Mouse (Mus musculus): ENCODE measurements around the gene Atxn7l3. TPM values are rescaled to one million over a fixed set of nuclear protein-coding genes. Genes with fewer than 3 reads are reported as not detected.

The Atxn7l3 gene
- polyA plus RNA-seq, 1 experiment from 2014 or later, result 15.2 TPM

DNA sequence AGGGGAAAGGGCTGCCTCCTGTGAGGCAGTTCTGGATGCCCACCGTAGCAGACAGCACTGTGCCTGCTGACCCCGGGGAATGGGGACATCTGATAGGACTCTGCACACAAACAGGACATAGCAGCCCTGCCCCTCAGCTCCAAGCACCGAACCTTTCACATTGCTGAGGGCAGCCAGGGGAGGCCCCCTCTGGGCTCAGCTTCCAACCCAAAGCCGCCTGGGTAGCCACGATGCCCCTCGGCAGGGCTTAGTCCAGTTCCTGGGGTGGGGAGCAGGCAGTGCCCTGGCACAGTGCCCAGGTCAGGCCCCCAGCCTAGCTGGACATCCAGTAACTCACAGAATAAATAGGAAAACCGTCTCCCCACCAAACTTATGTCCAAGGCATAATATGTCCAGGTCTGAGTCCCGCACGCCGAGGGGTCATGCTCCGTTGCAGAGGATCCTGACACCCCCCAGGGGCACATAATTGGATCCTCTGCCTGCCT is 5.3 kb downstream of the Atxn7l3 start:
- no peak overlapping the region for H3K4me3 ChIP-seq (ENCODE audit: low read depth, low read length)
- H3K4me2 ChIP-seq, result no peak overlapping the region
- no peak overlapping the region for H3K9ac ChIP-seq (ENCODE audit: low read length)
- H3K27me3 ChIP-seq (ENCODE audit: control insufficient read depth, insufficient read depth, low read length), result no peaks in the 10 kb centered on the region
- H3K4me1 ChIP-seq (ENCODE audit: control insufficient read depth, insufficient read depth, low read length), result peaks cover 13% of the 10 kb centered on the region
- WGBS, result 88% methylated on average over 11 of the region's 11 CpGs
- H3K36me3 ChIP-seq (ENCODE audit: control insufficient read depth, insufficient read depth, low read length), result peaks cover 27% of the 10 kb centered on the region
- ATAC-seq (ENCODE audit: low FRiP score) (no peak), DNase-seq (ENCODE audit: low spot score, missing footprints) (no peak)
- no peaks in the 10 kb centered on the region for H3K9me3 ChIP-seq (ENCODE audit: control insufficient read depth, low read length)
- H3K27ac ChIP-seq (ENCODE audit: low read depth, low read length), result no peak overlapping the region

DNA sequence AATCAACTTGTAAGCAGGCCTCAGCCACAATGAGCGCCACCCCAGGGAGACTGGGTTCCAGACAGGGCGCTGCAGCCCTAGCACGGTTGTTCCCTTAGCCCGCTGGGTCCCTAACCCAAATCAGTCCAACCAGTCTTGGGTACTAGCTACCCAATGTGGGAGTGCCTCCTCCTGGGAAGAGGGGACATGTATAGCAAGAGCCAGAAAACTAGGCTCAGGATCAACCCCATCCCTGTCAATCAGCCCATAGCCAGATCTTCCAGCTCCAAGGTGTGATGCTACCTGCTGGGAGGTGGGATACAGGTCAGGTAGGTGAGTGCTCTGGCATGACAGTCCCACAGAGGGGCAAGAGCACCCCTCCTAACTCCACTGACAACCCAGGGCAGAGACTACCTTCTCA is 6.3 kb downstream of the Atxn7l3 start:
- Histone ChIP-seq H3K9ac (ENCODE audit: low read length) (no peak overlapping the region), H3K9me3 (ENCODE audit: control insufficient read depth, low read length) (no peaks in the 10 kb centered on the region), H3K27me3 (ENCODE audit: control insufficient read depth, insufficient read depth, low read length) (no peaks in the 10 kb centered on the region), H3K4me3 (ENCODE audit: low read depth, low read length) (no peak overlapping the region), H3K36me3 (ENCODE audit: control insufficient read depth, insufficient read depth, low read length) (peaks cover 27% of the 10 kb centered on the region), H3K27ac (ENCODE audit: low read depth, low read length) (no peak overlapping the region), H3K4me1 (ENCODE audit: control insufficient read depth, insufficient read depth, low read length) (peaks cover 10% of the 10 kb centered on the region), H3K4me2 (no peak overlapping the region)
- no peak for ATAC-seq (ENCODE audit: low FRiP score)
- 77% methylated on average over 4 of the region's 4 CpGs for WGBS
- no peak for DNase-seq (ENCODE audit: low spot score, missing footprints)

DNA sequence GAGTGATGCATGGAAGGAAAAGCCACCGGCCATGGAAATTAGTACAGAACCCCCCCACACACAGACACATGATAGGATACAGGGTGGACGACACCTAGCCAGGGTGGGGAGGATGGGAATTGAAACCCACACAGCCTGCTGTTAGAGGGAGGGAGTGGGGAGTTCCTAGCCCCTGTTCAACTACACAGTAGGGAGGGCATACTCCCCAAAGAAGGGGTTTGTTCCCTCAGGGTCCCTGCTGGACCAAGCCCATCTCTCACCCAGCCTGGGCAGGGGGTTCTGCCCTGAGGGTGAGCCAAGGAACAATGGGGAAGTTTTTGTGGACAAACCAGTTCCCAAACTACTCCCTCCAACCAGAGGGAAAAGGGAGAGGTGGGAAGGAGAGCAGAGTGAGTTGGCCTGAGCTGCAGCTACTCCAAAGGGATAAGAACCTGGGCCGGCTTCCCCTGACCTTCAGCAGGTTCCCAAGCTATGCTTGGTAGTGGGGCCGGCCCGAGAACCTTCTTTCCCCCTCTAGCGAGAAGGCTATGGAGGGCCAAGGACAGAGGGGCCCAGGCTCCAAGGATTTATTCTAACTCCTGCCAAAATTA is 6.8 kb downstream of the Atxn7l3 start:
- 64% methylated on average over 6 of the region's 6 CpGs for WGBS
- no peaks in the 10 kb centered on the region for H3K9me3 ChIP-seq (ENCODE audit: control insufficient read depth, low read length)
- ATAC-seq (ENCODE audit: low FRiP score) (no peak), DNase-seq (ENCODE audit: low spot score, missing footprints) (no peak)
- H3K36me3 ChIP-seq (ENCODE audit: control insufficient read depth, insufficient read depth, low read length), result peaks cover 27% of the 10 kb centered on the region
- H3K27ac ChIP-seq (ENCODE audit: low read depth, low read length), result no peak overlapping the region
- H3K27me3 ChIP-seq (ENCODE audit: control insufficient read depth, insufficient read depth, low read length), result no peaks in the 10 kb centered on the region
- H3K4me1 ChIP-seq (ENCODE audit: control insufficient read depth, insufficient read depth, low read length), result peaks cover 4% of the 10 kb centered on the region; the same call in 1 of the 2 replicates
- no peak overlapping the region for H3K4me3 ChIP-seq (ENCODE audit: low read depth, low read length)
- H3K4me2 ChIP-seq, result no peak overlapping the region
- H3K9ac ChIP-seq (ENCODE audit: low read length), result no peak overlapping the region

DNA sequence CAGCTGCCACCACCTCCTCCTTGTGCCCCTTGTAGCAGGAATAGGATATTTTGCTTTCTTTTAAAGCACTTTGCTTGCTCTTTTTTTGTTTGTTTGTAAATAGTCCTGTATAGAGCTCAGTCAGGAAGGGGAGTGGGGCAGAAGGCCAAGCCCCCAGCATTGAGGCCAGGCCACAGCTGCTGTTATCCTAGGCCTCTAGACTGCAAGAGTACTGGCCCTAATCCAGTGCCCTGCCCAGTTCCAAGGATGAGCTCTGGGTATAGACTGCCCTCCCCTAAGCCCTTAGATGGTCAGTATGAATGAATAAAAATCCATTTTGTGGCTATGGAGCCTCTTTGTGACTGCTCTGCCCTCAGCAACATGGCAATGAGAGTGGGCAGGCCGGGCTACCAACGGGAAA is 7.5 kb downstream of the Atxn7l3 start:
- ATAC-seq (ENCODE audit: low FRiP score) (no peak), DNase-seq (ENCODE audit: low spot score, missing footprints) (peak; percentile 73)
- no peaks in the 10 kb centered on the region for H3K9me3 ChIP-seq (ENCODE audit: control insufficient read depth, low read length)
- H3K27ac ChIP-seq (ENCODE audit: low read depth, low read length), result no peak overlapping the region
- WGBS, result 79% methylated on average over 2 of the region's 2 CpGs
- H3K4me3 ChIP-seq (ENCODE audit: low read depth, low read length), result no peak overlapping the region
- peaks cover 25% of the 10 kb centered on the region for H3K36me3 ChIP-seq (ENCODE audit: control insufficient read depth, insufficient read depth, low read length)
- H3K27me3 ChIP-seq (ENCODE audit: control insufficient read depth, insufficient read depth, low read length), result no peaks in the 10 kb centered on the region
- no peak overlapping the region for H3K9ac ChIP-seq (ENCODE audit: low read length)
- peaks cover 4% of the 10 kb centered on the region; the same call in 1 of the 2 replicates for H3K4me1 ChIP-seq (ENCODE audit: control insufficient read depth, insufficient read depth, low read length)
- H3K4me2 ChIP-seq, result no peak overlapping the region

DNA sequence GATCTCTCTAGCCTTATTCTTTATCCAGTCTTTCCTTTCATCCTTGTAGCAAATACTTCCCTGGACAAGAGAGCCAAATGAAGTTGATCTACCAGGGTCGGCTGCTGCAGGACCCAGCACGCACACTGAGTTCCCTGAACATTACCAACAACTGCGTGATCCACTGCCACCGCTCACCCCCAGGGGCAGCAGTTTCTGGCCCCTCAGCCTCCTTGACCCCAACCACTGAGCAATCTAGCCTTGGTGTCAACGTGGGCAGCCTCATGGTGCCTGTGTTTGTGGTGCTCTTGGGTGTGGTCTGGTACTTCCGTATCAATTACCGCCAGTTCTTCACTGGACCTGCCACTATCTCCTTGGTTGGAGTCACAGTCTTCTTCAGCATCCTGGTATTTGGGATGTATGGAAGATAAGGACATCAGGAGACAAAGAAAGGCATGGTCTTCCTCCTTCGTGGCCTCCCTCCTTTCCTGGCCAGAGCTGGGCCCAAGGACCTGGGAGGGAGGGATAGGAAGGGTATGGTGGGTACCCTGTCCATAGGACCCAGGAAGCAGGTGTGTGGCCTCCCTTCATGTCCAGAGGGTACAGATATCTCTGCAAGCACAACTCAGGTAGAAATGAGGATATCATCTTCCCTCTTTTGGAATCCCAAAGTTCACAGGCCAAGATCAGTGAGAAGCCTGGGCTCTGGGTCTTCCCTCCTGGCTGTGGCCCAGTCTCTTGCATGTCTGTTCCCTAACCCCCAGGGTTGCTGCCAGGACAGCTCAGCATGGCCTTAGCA is 8.2 kb downstream of the Atxn7l3 start:
- no peaks in the 10 kb centered on the region for H3K9me3 ChIP-seq (ENCODE audit: control insufficient read depth, low read length)
- WGBS, result 90% methylated on average over 8 of the region's 8 CpGs
- H3K27ac ChIP-seq (ENCODE audit: low read depth, low read length), result no peak overlapping the region; the same call in 1 of the 2 replicates
- no peak for ATAC-seq (ENCODE audit: low FRiP score)
- peak; percentile 81 for DNase-seq (ENCODE audit: low spot score, missing footprints)
- H3K4me1 ChIP-seq (ENCODE audit: control insufficient read depth, insufficient read depth, low read length), result peaks cover 4% of the 10 kb centered on the region; the same call in 1 of the 2 replicates
- no peaks in the 10 kb centered on the region for H3K27me3 ChIP-seq (ENCODE audit: control insufficient read depth, insufficient read depth, low read length)
- H3K36me3 ChIP-seq (ENCODE audit: control insufficient read depth, insufficient read depth, low read length), result peaks cover 22% of the 10 kb centered on the region
- no peak overlapping the region for H3K4me3 ChIP-seq (ENCODE audit: low read depth, low read length)
- H3K9ac ChIP-seq (ENCODE audit: low read length), result no peak overlapping the region
- no peak overlapping the region for H3K4me2 ChIP-seq

DNA sequence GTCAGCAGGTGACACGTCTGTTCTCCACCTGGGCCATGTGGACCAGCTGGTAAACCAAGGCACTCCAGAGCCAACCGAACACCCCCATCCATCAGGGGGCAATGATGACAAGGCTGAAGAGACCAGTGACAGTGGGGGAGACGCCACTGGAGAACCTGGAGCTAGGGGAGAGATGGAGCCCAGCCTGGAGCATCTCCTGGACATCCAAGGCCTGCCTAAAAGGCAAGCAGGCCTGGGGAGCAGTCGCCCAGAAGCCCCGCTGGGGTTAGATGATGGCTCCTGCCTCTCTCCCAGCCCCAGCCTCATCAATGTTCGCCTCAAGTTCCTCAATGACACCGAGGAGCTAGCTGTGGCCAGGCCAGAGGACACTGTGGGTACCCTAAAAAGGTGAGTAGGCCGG is 8.9 kb downstream of the Atxn7l3 start:
- no peak for ATAC-seq (ENCODE audit: low FRiP score)
- DNase-seq (ENCODE audit: low spot score, missing footprints), result no peak
- Histone ChIP-seq H3K4me1 (ENCODE audit: control insufficient read depth, insufficient read depth, low read length) (peaks cover 4% of the 10 kb centered on the region; the same call in 1 of the 2 replicates), H3K27me3 (ENCODE audit: control insufficient read depth, insufficient read depth, low read length) (no peaks in the 10 kb centered on the region), H3K4me3 (ENCODE audit: low read depth, low read length) (no peak overlapping the region), H3K36me3 (ENCODE audit: control insufficient read depth, insufficient read depth, low read length) (peaks cover 20% of the 10 kb centered on the region), H3K9ac (ENCODE audit: low read length) (no peak overlapping the region), H3K27ac (ENCODE audit: low read depth, low read length) (no peak overlapping the region), H3K9me3 (ENCODE audit: control insufficient read depth, low read length) (no peaks in the 10 kb centered on the region), H3K4me2 (no peak overlapping the region)
- WGBS, result 93% methylated on average over 8 of the region's 8 CpGs

DNA sequence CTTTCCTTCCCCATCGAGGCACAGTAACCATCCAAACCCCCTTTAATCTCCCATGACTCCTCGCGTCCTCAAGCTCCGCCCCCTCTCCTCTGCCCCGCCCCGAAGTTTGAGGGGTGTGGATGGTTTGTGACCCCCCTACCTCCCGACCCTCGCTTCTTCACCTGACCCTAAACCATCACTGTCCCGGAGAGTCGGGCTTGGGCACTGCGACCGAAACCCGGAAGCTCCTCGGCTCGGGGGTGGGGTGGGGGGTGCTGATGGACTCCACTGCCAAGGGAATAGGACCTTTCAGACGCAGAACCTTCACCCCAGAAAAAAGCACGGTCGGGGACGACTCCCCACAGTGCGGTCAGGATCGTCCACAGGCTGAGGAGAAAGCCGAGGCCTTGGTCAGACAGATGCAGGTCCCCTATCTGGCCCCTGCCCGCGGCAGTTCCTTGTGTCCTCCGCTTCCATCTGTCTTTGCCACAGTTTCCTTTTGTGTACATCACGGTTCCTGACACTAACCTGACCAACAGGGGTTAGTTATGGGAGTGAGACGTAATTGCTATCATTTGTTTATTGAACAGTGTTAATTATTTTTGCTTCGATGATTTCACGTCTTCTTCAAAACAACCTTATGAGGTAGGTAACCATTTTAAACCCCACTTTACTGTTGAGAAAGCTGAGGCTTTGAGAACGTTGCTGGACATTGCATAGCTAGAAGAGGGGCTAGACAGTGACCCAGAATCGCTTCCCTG is 11.2 kb downstream of the Atxn7l3 start:
- Histone ChIP-seq H3K9ac (ENCODE audit: low read length) (peak overlapping the region; percentile 79), H3K4me3 (ENCODE audit: low read depth, low read length) (peak overlapping the region; percentile 80), H3K9me3 (ENCODE audit: control insufficient read depth, low read length) (no peaks in the 10 kb centered on the region), H3K4me1 (ENCODE audit: control insufficient read depth, insufficient read depth, low read length) (peaks cover 4% of the 10 kb centered on the region; the same call in 1 of the 2 replicates), H3K4me2 (peak overlapping the region; percentile 78), H3K27me3 (ENCODE audit: control insufficient read depth, insufficient read depth, low read length) (no peaks in the 10 kb centered on the region), H3K36me3 (ENCODE audit: control insufficient read depth, insufficient read depth, low read length) (peaks cover 4% of the 10 kb centered on the region; the same call in 1 of the 2 replicates), H3K27ac (ENCODE audit: low read depth, low read length) (0 out of 2 replicates have a peak overlapping the region, but pooled peaks have one; percentile 54)
- 7% methylated on average over 31 of the region's 31 CpGs for WGBS
- ATAC-seq (ENCODE audit: low FRiP score) (peak; percentile 72), DNase-seq (ENCODE audit: low spot score, missing footprints) (no peak)

DNA sequence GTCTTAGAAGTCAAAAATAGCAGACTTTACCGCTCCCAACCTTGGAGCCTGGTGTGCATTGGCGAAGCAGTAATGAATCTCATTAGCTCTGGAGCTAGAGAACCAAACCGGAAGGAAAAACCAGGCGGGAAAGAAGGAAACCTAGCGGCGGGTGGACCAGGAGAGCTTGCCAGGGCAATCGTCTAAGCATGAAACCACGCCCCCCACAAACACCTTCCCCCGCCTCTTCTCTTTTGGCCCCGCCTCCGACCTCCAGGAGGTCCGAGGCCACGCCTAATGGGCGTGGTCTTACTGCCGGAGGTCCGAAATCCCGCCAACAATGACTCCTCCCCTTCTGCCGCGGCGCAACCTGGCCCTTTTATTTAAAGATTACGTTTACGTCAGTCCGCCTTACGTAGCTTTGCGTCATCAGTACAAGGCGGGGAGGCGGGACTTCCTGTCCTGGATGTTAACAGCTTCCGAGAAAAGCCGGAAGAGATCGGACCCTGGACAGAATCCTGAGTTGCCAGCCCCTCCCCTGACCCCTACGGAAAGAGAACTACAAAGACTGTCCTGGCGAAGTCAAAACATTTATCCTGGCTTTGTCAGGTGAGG is 11.8 kb downstream of the Atxn7l3 start, which contains the start of gene Tmub2:
Gene Tmub2, plus strand, starts transcription at position 431 of the 594 bp plus-strand sequence.
- peak; percentile 90 for ATAC-seq (ENCODE audit: low FRiP score)
- peak; percentile 99 for DNase-seq (ENCODE audit: low spot score, missing footprints)

More for the DNA sequence above, 11.8 kb downstream of the Atxn7l3 start, which contains the start of gene Tmub2:
- Histone ChIP-seq H3K36me3 (ENCODE audit: control insufficient read depth, insufficient read depth, low read length) (peaks cover 3% of the 10 kb centered on the region; the same call in 1 of the 2 replicates), H3K9me3 (ENCODE audit: control insufficient read depth, low read length) (no peaks in the 10 kb centered on the region), H3K4me3 (ENCODE audit: low read depth, low read length) (peak within 1 kb of the TSS; percentile 80), H3K4me2 (peak within 1 kb of the TSS; percentile 78), H3K9ac (ENCODE audit: low read length) (peak within 1 kb of the TSS; percentile 79), H3K27me3 (ENCODE audit: control insufficient read depth, insufficient read depth, low read length) (no peaks in the 10 kb centered on the region), H3K4me1 (ENCODE audit: control insufficient read depth, insufficient read depth, low read length) (peaks cover 4% of the 10 kb centered on the region; the same call in 1 of the 2 replicates), H3K27ac (ENCODE audit: low read depth, low read length) (0 out of 2 replicates have a peak within 1 kb of the TSS, but pooled peaks have one; percentile 54)
- under 1% methylated on average over 32 of the region's 32 CpGs for WGBS
